Mouse (Mus musculus) granulocyte monocyte progenitor cell, adult 5-6 weeks (primary cell): ENCODE results near the gene Shb. TPM values are rescaled to one million over a fixed set of nuclear protein-coding genes. Genes with fewer than 3 reads are reported as not detected.
A peak's percentile ranks its signal among the peaks of the same experiment; 100 is the strongest.

Experiments used
- ATAC-seq: replicated peaks from 2 replicates; pipeline ENCODE4 v1.8.0; 2016; ENCODE audit warnings: mild to moderate bottlenecking, moderate TSS enrichment, inconsistent platforms; ENCODE audit not compliant: poor library complexity, severe bottlenecking
- total RNA-seq, 2 experiments: library from RNA; stranded (forward) in 1 of 2; stranded (reverse) in 1 of 2; fragments of 200-712, 200-1000 nt in 1 of 2; fragments of >200 nt in 1 of 2; fragmentation: Nextera tagmentation in 1 of 2; gene quantifications; 2 replicates each; pipeline ENCODE4 v1.2.3; 2014 to 2017

Shb gene
- total RNA-seq, 2 experiments from 2014 or later = 0.72 to 1.1 TPM

- ATAC-seq = no peak
These were observed 98.2 kb downstream of the Shb start for GRCm38 (mm10) chr4:45434071-45434470.

GRCm38 (mm10) chr4:45431806-45432205 is 100.5 kb downstream of the Shb start:
- no peak for ATAC-seq

- ATAC-seq = no peak
These were observed 101.0 kb downstream of the Shb start for GRCm38 (mm10) chr4:45431316-45431715.

- ATAC-seq = no peak
These were observed 102.8 kb downstream of the Shb start for GRCm38 (mm10) chr4:45429451-45429850.

GRCm38 (mm10) chr4:45426724-45427457 is 105.4 kb downstream of the Shb start:
- no peak for ATAC-seq

GRCm38 (mm10) chr4:45423406-45423805 is 108.9 kb downstream of the Shb start:
- no peak for ATAC-seq

- ATAC-seq = no peak
These were observed 109.6 kb downstream of the Shb start for GRCm38 (mm10) chr4:45422640-45423039.

GRCm38 (mm10) chr4:45421519-45422260 is 110.6 kb downstream of the Shb start:
- ATAC-seq = no peak

- ATAC-seq = no peak
These were observed 111.5 kb downstream of the Shb start for GRCm38 (mm10) chr4:45420733-45421132.

- no peak for ATAC-seq
These were observed 113.2 kb downstream of the Shb start for GRCm38 (mm10) chr4:45419051-45419450.

GRCm38 (mm10) chr4:45418229-45418950 is 113.9 kb downstream of the Shb start:
- peak; percentile 60 for ATAC-seq

GRCm38 (mm10) chr4:45416314-45416713 is 116.0 kb downstream of the Shb start:
- no peak for ATAC-seq

GRCm38 (mm10) chr4:45413674-45414338 is 118.5 kb downstream of the Shb start:
- ATAC-seq = no peak

GRCm38 (mm10) chr4:45412433-45413192 is 119.7 kb downstream of the Shb start:
- no peak for ATAC-seq

GRCm38 (mm10) chr4:45411181-45411790 is 121.0 kb downstream of the Shb start:
- ATAC-seq = no peak

- peak; percentile 54 for ATAC-seq
These were observed 123.0 kb downstream of the Shb start for GRCm38 (mm10) chr4:45409270-45409669.

- ATAC-seq = peak; percentile 75
These were observed 123.7 kb downstream of the Shb start, which contains the start of gene Slc25a51 for GRCm38 (mm10) chr4:45408427-45409132. Gene Slc25a51 (minus strand): TSS chr4:45408766.

- no peak; the same call in 1 of the 2 replicates for ATAC-seq
These were observed 124.5 kb downstream of the Shb start for GRCm38 (mm10) chr4:45407703-45408334.
